Mouse (Mus musculus): ENCODE results near the gene Gm16253. TPM values are rescaled to one million over a fixed set of nuclear protein-coding genes. Genes with fewer than 3 reads are reported as not detected.

Gene Gm16253
- total RNA-seq (2023): not detected

DNA sequence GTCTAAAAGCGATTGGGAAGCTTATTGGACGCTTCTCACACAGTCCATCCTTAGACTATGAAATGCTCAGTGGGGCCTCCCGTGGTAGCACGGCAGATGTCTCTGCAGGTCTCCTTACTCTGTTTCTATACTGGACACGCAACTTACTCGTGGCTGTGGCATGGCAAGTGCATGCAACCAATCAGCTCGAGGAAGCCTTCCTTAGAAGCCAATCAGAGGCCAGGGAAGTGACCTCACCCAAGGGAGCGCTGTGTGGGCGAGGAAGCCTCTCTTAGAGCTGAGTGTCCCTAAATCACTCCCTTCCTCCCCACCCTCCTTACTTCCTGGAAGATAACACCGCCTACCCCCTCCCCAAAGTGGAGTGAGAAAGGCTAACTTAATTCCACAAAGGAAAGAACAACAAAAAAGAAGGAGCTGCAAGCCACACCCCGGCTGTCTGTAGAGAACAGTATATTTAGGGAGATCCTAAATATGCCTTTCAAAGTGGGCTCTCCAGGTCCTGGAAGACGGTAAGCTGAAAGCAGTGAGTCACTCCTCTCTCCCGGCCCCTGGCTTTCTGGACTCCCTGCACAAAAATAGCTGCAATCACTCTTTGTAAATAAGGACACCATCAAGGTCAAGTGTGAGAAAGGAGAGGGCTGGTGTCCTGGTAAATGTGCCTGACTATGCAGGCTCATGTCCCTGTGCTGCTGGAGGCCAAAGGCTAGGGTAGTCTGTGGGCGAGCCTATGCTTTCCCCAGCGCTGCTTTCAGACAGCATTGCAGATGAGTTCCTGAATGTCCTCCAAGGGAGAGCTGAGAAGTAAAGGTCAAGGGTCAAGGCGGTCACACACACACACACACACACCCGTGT is at the start of gene Gm16253:
Gene Gm16253 (plus strand): TSS at position 295 of the 852 bp plus-strand sequence.

DNA sequence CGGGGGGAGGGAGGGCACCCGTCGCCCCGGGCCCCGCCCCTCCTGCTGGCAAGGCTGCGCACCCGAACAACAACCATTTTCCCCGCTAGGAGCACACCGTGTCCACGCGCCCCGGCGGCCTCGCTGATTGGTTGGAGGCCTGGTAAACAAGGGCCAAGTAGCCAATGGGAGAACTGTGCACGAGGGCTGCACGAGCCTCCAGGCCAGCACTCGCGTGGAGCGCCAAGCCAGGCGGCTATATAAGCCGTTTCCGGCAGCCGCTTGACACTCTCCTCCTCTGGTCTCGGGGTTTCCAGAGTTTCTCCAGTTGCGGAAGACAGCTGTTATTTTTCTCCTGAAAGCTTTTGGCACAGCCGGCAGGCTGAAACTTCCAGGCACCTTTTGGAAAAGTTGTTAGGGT is 19.1 kb upstream of the Gm16253 start, which contains the start of gene Txnip:
Gene Txnip (plus strand): TSS at position 264 of the 400 bp plus-strand sequence.

DNA sequence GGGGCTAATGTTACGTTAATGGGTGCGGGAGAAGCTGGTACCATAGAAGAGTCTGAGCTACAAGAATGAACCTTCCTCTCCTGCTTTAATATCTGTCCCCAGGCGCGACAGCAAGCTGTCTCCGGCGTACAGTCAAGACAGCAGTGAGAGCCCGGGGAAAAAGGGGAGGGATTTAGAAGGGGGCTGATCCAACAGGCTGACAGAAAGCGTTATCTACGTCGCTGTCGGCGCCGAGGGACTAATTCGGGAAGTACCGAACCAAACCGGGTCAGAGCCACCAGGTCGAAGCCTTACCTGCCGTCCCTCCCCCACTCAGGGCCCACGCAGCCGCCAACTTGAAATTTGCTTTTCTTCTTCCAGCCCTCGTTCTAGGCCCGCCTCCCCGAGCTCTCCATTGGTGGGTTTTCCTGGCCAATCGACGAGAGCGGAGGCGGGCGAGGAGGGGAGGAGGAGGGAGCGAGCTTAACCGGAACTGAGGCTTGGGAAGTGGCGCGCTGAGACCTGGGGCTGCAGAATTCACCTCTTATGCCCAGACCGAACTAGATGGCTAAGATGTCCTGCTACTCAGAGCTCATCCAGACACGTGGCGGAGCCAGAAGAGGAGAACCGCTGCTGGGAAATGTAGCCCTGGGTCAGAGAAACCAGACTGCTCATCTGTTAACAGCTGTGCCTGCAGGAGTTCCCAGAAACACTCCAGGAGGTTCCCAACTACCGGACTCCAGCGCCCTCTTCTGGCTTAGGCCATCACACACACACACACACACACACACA is 17.2 kb downstream of the Gm16253 start, which contains the start of gene Polr3gl:
Gene Polr3gl (minus strand): TSS at position 392 of the 771 bp plus-strand sequence.

GRCm38 (mm10) chr3:96596228-96596707 is 19.5 kb downstream of the Gm16253 start, which contains the start of gene Ankrd34a:
Gene Ankrd34a, plus strand, starts transcription at chr3:96596636.

GRCm38 (mm10) chr3:96600639-96601250 is 24.0 kb downstream of the Gm16253 start, which contains the start of gene Lix1l:
Gene Lix1l, plus strand, starts transcription at chr3:96601149.

GRCm38 (mm10) chr3:96629729-96630600 is 53.2 kb downstream of the Gm16253 start, which contains the start of gene Rbm8a:
Gene Rbm8a, plus strand, starts transcription at chr3:96629933.

Other genes with a start within 250 kb of the Gm16253 start
- gene BC107364, start 124.7 kb upstream of the Gm16253 start, total RNA-seq (2023): not detected
- gene Hfe2, start 51.8 kb upstream of the Gm16253 start, total RNA-seq (2023): not detected
- 382 TPM for gene Txnip, start 19.0 kb upstream of the Gm16253 start, total RNA-seq (2023)
- gene Polr3gl, start 17.2 kb downstream of the Gm16253 start, total RNA-seq (2023): 34.6 TPM
- gene Ankrd34a, start 19.7 kb downstream of the Gm16253 start, total RNA-seq (2023): not detected
- gene Lix1l, start 24.2 kb downstream of the Gm16253 start, total RNA-seq (2023): not detected
- gene Rbm8a, start 52.9 kb downstream of the Gm16253 start, total RNA-seq (2023): 87.7 TPM
- 26.4 TPM for gene Pex11b, start 58.4 kb downstream of the Gm16253 start, total RNA-seq (2023)
- gene Gm42957, start 58.5 kb downstream of the Gm16253 start, total RNA-seq (2023): 0.18 TPM
- gene Itga10, start 68.6 kb downstream of the Gm16253 start, total RNA-seq (2023): 2.7 TPM
- gene Ankrd35, start 93.1 kb downstream of the Gm16253 start, total RNA-seq (2023): not detected
- 14.8 TPM for gene Pias3, start 119.4 kb downstream of the Gm16253 start, total RNA-seq (2023)
- gene Nudt17, start 131.6 kb downstream of the Gm16253 start, total RNA-seq (2023): 1.9 TPM
- gene Polr3c, start 150.6 kb downstream of the Gm16253 start, total RNA-seq (2023): 64.1 TPM
- gene Rnf115, start 150.7 kb downstream of the Gm16253 start, total RNA-seq (2023): 43.7 TPM